Mouse (Mus musculus): ENCODE results near the gene Sgk2. TPM values are rescaled to one million over a fixed set of nuclear protein-coding genes. Genes with fewer than 3 reads are reported as not detected.

Gene Sgk2
- total RNA-seq (2023): not detected

DNA sequence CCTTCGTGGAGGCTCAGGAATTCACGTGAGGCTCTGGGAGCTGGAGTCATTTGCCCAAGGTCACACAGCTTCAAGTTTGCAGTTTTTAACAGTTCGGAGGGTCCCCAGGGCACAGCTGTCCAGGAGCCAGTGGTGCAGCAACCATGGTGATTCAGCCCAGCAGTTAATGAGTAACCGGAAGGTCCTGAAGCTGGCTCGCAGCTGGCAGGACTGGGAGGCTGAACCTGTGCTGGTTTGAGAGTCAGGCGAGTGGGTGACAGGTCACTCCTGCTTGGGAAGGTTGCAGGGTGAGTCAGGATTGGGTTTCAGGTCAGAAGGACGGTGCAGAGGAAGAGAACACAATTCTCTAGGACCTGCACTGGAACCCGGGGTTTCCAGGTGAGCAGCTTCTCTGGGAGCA lies at the start of gene Sgk2:
Sgk2 (plus strand) TSS at position 113 of the 400 bp plus-strand sequence.

GRCm38 (mm10) chr2:162943148-162943846 lies 43.8 kb upstream of the Sgk2 start, which contains the start of gene L3mbtl1:
Gene L3mbtl1 (plus strand): TSS chr2:162943472.

DNA sequence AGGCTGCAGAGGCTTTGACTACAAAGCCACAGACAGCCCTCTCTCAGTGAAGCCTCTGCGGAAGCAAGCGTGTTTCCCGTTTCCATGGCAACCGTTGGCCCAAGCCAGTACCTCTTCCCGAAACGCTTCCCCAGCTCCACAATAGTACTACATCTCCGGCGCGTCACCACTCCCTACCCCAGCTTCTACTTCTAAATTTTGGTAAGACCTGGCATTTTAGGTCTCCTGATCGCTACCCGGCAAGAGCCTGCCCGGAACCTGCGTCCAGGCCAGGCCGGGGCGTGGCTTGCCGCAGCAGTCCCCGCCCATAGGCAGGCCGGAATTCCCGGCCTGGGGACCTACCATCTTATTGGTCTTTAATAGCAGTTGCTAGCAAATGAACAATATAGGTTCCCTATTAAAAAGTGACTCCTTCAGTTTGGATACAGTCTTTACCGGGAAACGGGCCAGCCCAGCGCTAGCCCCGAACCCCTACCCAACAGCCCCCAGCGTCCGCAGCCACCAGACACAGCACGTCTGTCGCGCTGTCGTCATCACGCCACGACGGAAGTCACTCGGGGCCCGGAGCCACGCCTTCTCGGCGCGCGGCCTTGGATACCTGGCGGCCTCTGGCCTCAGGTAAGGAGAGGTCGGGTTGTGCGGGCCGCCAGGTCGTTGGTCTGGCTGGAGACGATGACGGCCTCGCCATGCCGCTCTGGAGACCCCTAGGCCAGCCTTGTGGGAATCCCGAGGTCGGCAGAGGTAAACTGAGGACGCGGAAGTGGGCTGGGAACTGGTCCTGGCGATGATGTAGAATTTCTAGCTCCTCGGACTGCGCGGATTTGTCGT lies 30.0 kb downstream of the Sgk2 start, which contains the start of gene Ift52:
Ift52 (plus strand) TSS at position 439 of the 828 bp plus-strand sequence.

DNA sequence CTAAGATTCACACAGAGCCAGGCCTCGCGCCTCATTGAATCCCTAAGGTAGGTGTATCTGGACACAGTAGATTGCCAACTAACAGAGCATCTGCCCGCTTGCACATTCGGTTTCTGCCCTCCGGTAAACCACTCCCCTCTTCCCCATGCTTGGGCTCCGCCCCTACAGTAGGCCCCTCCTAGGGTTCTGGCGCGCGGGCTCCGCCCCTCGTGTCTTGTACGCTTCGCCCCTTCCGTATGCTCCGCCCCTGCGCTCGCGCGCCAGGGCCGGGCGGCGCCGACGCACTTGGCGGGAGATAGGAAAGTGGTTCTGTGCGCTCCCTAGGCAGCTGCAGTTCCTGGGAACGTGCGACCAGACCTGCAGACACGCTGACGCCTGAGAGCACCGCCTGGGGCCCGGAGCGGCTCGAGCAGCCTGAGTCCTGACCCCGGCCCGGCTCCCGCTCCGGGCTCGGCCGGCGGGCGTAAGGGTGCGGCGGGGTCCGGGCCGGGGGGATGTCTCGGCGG lies 67.3 kb downstream of the Sgk2 start, which contains the start of gene Mybl2:
Mybl2 (plus strand) TSS at position 353 of the 506 bp plus-strand sequence.

Other genes with a start within 250 kb of the Sgk2 start
- 100 to 1,000 TPM; 125 to 132 TPM for gene Srsf6, start 55.8 kb upstream of the Sgk2 start, total RNA-seq (2023)
- under 1 TPM in 1 of 2 experiments, not detected in 1; 0.88 TPM for gene L3mbtl1, start 43.9 kb upstream of the Sgk2 start, total RNA-seq (2023)
- gene Ift52, start 30.0 kb downstream of the Sgk2 start, total RNA-seq (2023): 10 to 100 TPM; 20.7 to 20.8 TPM
- gene Mybl2, start 67.4 kb downstream of the Sgk2 start, total RNA-seq (2023): 10 to 100 TPM; 34.4 to 35.3 TPM
- not detected for gene Gtsf1l, start 100.5 kb downstream of the Sgk2 start, total RNA-seq (2023)
- not detected for gene Tox2, start 215.8 kb downstream of the Sgk2 start, total RNA-seq (2023)

Data from neutrophil, adult 83 days (primary cell).